Mouse (Mus musculus) G1E (cell line): Measurements from ENCODE around the gene Fcgrt.
"Not testable (repeated sequence)": the region's sequence is repeated elsewhere in the genome, so short reads cannot be mapped to it uniquely, and the experiment has no call there.

Source experiments
- CTCF ChIP-seq: IDR thresholded peaks from 2 replicates; pipeline ENCODE4 v1.5.1; 2012; ENCODE audit warnings: low read depth, low read length, inconsistent platforms, mixed read lengths
- GATA1 ChIP-seq: IDR thresholded peaks from 2 replicates; pipeline ENCODE4 v1.6.1; 2012; ENCODE audit warnings: borderline replicate concordance, low read length, inconsistent platforms, mixed read lengths
- GATA2 ChIP-seq: IDR thresholded peaks from 2 replicates; pipeline ENCODE4 v1.6.1; 2012; ENCODE audit warnings: low read depth, low read length, inconsistent platforms, borderline replicate concordance
- POLR2AphosphoS5 ChIP-seq: IDR thresholded peaks from 2 replicates; pipeline ENCODE4 v1.6.1; 2012; ENCODE audit warnings: low read depth, low read length, inconsistent platforms; ENCODE audit not compliant: insufficient replicate concordance
- TAL1 ChIP-seq: conservative IDR thresholded peaks from 2 replicates; pipeline ENCODE4 v1.6.1; 2012; ENCODE audit warnings: low read depth, low read length, inconsistent platforms, mixed read lengths

DNA sequence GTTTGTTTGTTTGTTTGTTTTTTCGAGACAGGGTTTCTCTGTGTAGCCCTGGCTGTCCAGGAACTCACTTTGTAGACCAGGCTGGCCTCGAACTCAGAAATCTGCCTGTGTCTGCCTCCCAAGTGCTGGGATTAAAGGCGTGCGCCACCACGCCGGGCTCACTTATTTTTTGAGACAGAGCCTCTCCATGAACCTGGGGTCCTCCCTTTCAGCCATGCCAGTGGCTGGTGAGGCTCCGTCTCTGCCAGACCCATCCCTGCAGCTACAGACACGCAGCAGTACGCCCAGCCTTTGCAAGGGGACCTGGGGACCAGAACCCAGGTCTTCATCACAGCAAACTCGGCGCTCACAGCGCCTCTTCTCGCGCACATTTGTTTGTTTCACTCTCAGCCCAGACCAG lies 7.7 kb downstream of the Fcgrt start:
- not testable (repeated sequence) for TF ChIP-seq CTCF, GATA1, GATA2, TAL1, POLR2AphosphoS5
